ENCODE assay signal across 8 mouse cellular contexts in the genomic region with DNA sequence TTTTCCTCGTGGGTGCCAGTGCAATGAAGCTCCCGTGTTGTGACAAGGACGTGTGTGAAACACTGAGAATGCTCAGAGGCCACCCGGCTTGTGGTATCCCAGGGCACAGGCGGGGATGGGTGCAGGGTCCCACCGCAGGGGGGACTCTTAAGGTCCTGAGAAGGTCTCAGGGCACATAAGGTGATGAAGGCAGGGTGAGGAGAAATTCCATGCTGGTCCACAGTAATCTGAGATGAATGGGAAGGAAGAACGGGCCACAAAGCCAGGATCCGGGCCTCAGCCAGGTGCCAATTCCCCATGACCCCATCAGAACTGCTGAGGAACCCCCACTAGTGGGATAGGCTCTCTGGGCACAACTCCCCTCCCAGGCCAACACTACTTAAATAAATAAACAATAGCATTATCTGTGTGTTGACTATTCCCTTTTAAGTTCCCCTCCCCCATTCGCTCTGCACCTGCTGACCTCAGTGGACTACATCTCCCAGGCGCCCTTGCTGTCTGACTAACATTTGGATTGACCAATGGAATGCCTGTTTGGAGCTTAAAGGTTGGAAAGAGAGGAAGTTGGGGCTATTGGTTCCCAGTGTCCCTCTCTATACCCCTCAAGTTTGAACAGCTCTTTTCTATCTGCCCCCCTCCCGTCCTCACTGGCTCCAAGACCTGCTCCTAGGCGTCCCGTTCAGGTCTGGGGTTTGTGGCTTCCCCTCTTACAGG. TPM values are rescaled to one million over a fixed set of nuclear protein-coding genes. Genes with fewer than 3 reads are reported as not detected.
DNase-seq lines count a peak whose midpoint lies in the region; ATAC-seq lines count a peak whose summit lies in the region.

No protein-coding gene starts in this region.

- H3K9me3 ChIP-seq in heart, embryonic 14.5 days (ENCODE audit: control insufficient read depth, low read length) = peaks cover 6% of the 10 kb centered on the region; the same call in 1 of the 2 replicates

- no peaks in the 10 kb centered on the region for H3K36me3 ChIP-seq in heart, embryonic 14.5 days (ENCODE audit: control insufficient read depth, insufficient read depth, low read length)

- peaks cover 8 to 11% of the 10 kb centered on the region in 2 experiments; a peak in 3 of 4 replicates for H3K4me1 ChIP-seq in heart, embryonic 14.5 days (ENCODE audit: control insufficient read depth in 2 of 2, insufficient read depth in 2 of 2, low read length in 2 of 2)

- H3K4me3 ChIP-seq in heart, embryonic 14.5 days (ENCODE audit: control insufficient read depth in 1 of 2, insufficient read depth in 1 of 2, low read depth in 1 of 2, low read length in 2 of 2) = peak overlapping the region; percentile 6 to 12; a peak in 2 of 4 replicates

- peaks cover 10% of the 10 kb centered on the region for H3K27me3 ChIP-seq in heart, embryonic 14.5 days (ENCODE audit: control insufficient read depth, insufficient read depth, low read length)

- no peak overlapping the region for H3K9ac ChIP-seq in heart, embryonic 14.5 days (ENCODE audit: low read length)

- no peak for ATAC-seq in heart, embryonic 14.5 days (ENCODE audit: insufficient number of reproducible peaks, insufficient read depth, low FRiP score, low read depth)

- intact Hi-C loops in left cerebral cortex, postnatal 14 days (cut with DNase I) = no loop called here

- WGBS in heart, embryonic 14.5 days = 37% methylated on average over 13 of the region's 13 CpGs

- DNase-seq in left cerebral cortex, postnatal 14 days (ENCODE audit: low spot score in 2 of 2) = peak; percentile 50 to 57
- DNase-seq in left cerebral cortex, adult 8-10 months (ENCODE audit: low spot score in 2 of 2) = no peak
- DNase-seq in embryo, embryonic 11 days = peak; percentile 81
- DNase-seq in kidney, postnatal 14 days = peak; percentile 67
- DNase-seq in lung, postnatal 36 days = peak; percentile 75
- DNase-seq in testis, postnatal 14 days (ENCODE audit: low spot score) = peak; percentile 75
- no peak for DNase-seq in thymus, postnatal 36 days

- no peak overlapping the region for H3K27ac ChIP-seq in heart, embryonic 14.5 days (replicated peaks in 1 of 2; ENCODE audit: control insufficient read depth in 1 of 2, insufficient read depth in 1 of 2, low read depth in 2 of 2, low read length in 2 of 2)

- H3K4me2 ChIP-seq in heart, embryonic 14.5 days (ENCODE audit: low read length) = peak overlapping the region; percentile 51

RNA-seq across cellular contexts. Expression of gene Cux2, which starts 4.4 kb away (rescaled TPM):
- 100 to 1,000 TPM; 204 to 256 TPM for total RNA-seq in left cerebral cortex, postnatal 14 days (2021)
- total RNA-seq in left cerebral cortex, adult 8-10 months (2022) = 100 to 1,000 TPM; 150 to 185 (median 160) TPM
- polyA plus RNA-seq in heart, embryonic 14.5 days (2014; fragmentation: Nextera tagmentation; extraction: Ambion mirVana) = 6.4 and 7.9 TPM in 2 replicates

RNA-seq across cellular contexts. Expression of gene Myl2, which starts 46.5 kb away (rescaled TPM):
- 1 to 10 TPM; 1.3 to 2.0 TPM for total RNA-seq in left cerebral cortex, postnatal 14 days (2021)
- total RNA-seq in left cerebral cortex, adult 8-10 months (2022) = 1 to 10 TPM; 2.4 to 9.2 (median 3.9) TPM
- 10,198 and 10,957 TPM in 2 replicates for polyA plus RNA-seq in heart, embryonic 14.5 days (2014; fragmentation: Nextera tagmentation; extraction: Ambion mirVana)

Comparison
In these comparisons a context has a peak if more than half of its experiments do, and no peak if none do; other contexts are left out.
1. DNase-seq: peak in left cerebral cortex, postnatal 14 days (2 of 2), embryo, embryonic 11 days (single experiment), kidney, postnatal 14 days (single experiment), lung, postnatal 36 days (single experiment) and testis, postnatal 14 days (single experiment); none in left cerebral cortex, adult 8-10 months (0 of 2) and thymus, postnatal 36 days (0 of 2).